Mouse (Mus musculus) kidney, embryonic 15.5 days (tissue): ENCODE measurements at regions not wholly inside any gene's neighbourhood (a gene's known extent, or its start where the extent isn't known, plus 50 kb on each side); places are given as distances from the start of the nearest gene placed in this dataset.

Experiments used
- ATAC-seq: fragments of 200-750 bp; cut with Nextera tagmentation; replicated peaks from 2 replicates; pipeline ENCODE4 v1.8.0; 2017; ENCODE audit warnings: moderate TSS enrichment; ENCODE audit not compliant: low FRiP score
- H3K27ac ChIP-seq: fragments of 300-500 bp; sonication (generic); 2 replicates; pipeline ENCODE4 v1.5.1; 2015; ENCODE audit warnings: mild to moderate bottlenecking, inconsistent platforms
- H3K27me3 ChIP-seq: fragments of 300-500 bp; sonication (generic); 2 replicates; pipeline ENCODE4 v1.6.1; 2015; ENCODE audit warnings: inconsistent platforms
- H3K36me3 ChIP-seq: fragments of 300-500 bp; sonication (generic); 2 replicates; pipeline ENCODE4 v1.6.1; 2015; ENCODE audit warnings: inconsistent platforms
- H3K4me1 ChIP-seq: fragments of 300-500 bp; sonication (generic); 2 replicates; pipeline ENCODE4 v1.6.1; 2015; ENCODE audit warnings: inconsistent platforms
- H3K4me2 ChIP-seq: fragments of 300-500 bp; sonication (generic); 2 replicates; pipeline ENCODE4 v1.6.1; 2015; ENCODE audit warnings: moderate library complexity, mild to moderate bottlenecking, inconsistent platforms
- H3K4me3 ChIP-seq: fragments of 300-500 bp; sonication (generic); replicated peaks from 2 replicates; pipeline ENCODE4 v1.5.1; 2015; ENCODE audit warnings: mild to moderate bottlenecking, inconsistent platforms
- H3K9ac ChIP-seq: fragments of 300-500 bp; sonication (generic); 2 replicates; pipeline ENCODE4 v1.6.1; 2015; ENCODE audit warnings: mild to moderate bottlenecking, inconsistent platforms
- H3K9me3 ChIP-seq: fragments of 300-500 bp; sonication (generic); replicated peaks from 2 replicates; pipeline ENCODE4 v1.6.1; 2016; ENCODE audit warnings: inconsistent platforms
- WGBS: fragments of 180-500 bp; shearing (Covaris S2); methylation state at CpG from one replicate; pipeline ENCODE4 v1.1.7; 2015; ENCODE audit warnings: mixed read lengths; 5-methylcytosine and 5-hydroxymethylcytosine counted together

DNA sequence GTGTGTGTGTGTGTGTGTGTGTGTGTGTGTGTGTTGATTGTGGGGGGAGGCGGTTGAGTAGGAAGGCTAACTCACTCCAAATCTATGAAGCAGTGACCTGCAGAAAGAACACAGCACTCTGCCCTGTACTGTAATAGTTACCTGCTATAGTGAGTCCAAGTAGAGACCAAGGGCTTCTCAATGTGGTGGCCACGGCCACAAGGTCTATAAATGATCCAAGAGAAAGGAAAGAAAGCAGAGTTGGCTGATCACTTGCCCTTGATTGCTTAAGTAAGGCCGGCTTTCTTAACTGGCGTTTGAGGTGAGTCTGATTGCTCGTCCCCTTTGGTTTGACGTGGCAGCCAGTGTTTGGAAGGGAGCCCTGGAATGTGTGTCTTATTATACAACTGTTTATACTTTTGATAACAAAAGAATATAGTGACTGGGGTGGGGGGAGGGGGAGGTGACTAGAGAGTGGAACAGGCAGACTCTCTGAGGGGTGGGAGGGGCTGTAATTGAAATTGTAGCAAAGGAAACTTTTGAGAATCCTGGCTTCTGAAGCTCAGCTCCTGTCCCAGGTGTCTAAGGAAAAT lies 473.3 kb upstream of the Kif2a start:
- Histone ChIP-seq H3K9ac (no peak overlapping the region), H3K4me3 (no peak overlapping the region), H3K4me1 (peaks cover 14% of the 10 kb centered on the region), H3K9me3 (no peaks in the 10 kb centered on the region), H3K4me2 (no peak overlapping the region), H3K36me3 (no peaks in the 10 kb centered on the region), H3K27me3 (no peaks in the 10 kb centered on the region; the same call in 1 of the 2 replicates), H3K27ac (no peak overlapping the region)
- ATAC-seq = no peak
- 61% methylated on average over 6 of the region's 6 CpGs for WGBS

DNA sequence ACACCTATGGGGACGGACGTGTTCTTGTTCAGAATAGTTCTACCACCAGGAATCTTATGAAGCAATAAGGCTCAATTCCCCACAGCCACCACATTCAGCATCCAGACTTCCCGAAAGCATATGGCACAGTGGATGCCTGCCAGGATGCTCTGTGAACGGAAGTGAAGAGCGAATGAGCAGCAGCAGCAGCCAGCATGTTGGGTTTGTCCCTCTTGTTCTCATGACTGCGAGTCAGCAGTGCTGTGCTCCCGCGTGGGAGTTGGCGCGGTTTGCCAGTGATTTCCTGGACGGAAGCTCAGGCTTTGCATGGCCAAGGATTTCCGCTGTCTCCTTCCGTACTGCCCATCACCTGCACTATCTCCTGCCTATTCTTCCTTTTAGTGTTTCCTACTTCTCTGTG lies 471.8 kb upstream of the Kif2a start:
- H3K4me2 ChIP-seq = no peak overlapping the region
- H3K4me1 ChIP-seq = peaks cover 14% of the 10 kb centered on the region
- H3K4me3 ChIP-seq = no peak overlapping the region
- 77% methylated on average over 13 of the region's 13 CpGs for WGBS
- H3K27ac ChIP-seq = no peak overlapping the region
- H3K9ac ChIP-seq = no peak overlapping the region
- H3K36me3 ChIP-seq = no peaks in the 10 kb centered on the region
- no peaks in the 10 kb centered on the region; the same call in 1 of the 2 replicates for H3K27me3 ChIP-seq
- no peaks in the 10 kb centered on the region for H3K9me3 ChIP-seq
- ATAC-seq = 0 out of 2 replicates have a peak, but pooled peaks have one; percentile 22

DNA sequence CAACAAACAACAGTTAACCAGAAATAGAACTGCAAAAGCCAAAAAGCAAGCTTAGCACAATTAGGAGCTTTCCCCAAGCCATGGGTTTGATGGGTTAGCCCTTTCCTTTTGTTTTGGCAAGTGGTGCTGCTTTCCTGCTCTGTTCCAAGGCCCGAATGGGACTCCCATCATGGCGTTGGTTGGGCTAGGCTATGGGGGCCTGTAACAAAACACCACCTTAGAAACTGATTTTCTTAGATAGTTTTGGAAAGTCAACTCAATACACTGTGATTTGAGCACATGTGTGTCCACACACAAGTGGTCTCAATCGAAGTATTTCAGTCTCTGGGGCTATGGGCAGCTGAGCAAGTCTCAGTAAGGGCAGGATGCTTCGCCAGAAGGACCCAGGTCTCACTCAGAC lies 470.5 kb upstream of the Kif2a start:
- ATAC-seq = no peak
- WGBS = 89% methylated on average over 4 of the region's 4 CpGs

DNA sequence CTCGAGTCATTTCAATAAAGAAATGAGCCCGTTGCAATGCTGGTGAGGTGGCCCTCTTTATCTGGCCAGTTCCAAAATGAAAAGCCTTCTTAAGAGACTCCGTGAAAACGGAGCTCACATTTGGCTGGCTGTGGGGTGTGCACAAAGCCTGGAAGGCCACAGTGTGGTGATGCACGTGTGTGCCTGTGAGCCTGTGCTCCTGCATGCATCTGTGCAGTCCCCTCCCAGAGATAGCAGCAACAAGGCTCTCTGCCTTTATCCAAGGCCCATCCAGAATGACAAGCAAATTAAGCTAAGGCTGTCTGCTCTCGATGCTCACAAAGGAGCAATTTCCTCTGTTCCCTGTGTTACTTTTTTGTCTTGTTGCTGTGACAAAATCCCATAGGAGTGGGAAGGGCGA lies 469.5 kb upstream of the Kif2a start:
- no peak for ATAC-seq
- WGBS = 68% methylated on average over 7 of the region's 7 CpGs
- peaks cover 14% of the 10 kb centered on the region for H3K4me1 ChIP-seq
- H3K36me3 ChIP-seq = no peaks in the 10 kb centered on the region
- no peak overlapping the region for H3K4me3 ChIP-seq
- no peak overlapping the region for H3K27ac ChIP-seq
- no peak overlapping the region for H3K4me2 ChIP-seq
- no peak overlapping the region for H3K9ac ChIP-seq
- H3K9me3 ChIP-seq = no peaks in the 10 kb centered on the region
- H3K27me3 ChIP-seq = no peaks in the 10 kb centered on the region

More for the DNA sequence above, 470.5 kb upstream of the Kif2a start:
- no peak overlapping the region for H3K4me3 ChIP-seq
- H3K9ac ChIP-seq = no peak overlapping the region
- H3K4me1 ChIP-seq = peaks cover 14% of the 10 kb centered on the region
- H3K36me3 ChIP-seq = no peaks in the 10 kb centered on the region
- H3K9me3 ChIP-seq = no peaks in the 10 kb centered on the region
- no peak overlapping the region for H3K27ac ChIP-seq
- H3K27me3 ChIP-seq = no peaks in the 10 kb centered on the region
- no peak overlapping the region for H3K4me2 ChIP-seq

DNA sequence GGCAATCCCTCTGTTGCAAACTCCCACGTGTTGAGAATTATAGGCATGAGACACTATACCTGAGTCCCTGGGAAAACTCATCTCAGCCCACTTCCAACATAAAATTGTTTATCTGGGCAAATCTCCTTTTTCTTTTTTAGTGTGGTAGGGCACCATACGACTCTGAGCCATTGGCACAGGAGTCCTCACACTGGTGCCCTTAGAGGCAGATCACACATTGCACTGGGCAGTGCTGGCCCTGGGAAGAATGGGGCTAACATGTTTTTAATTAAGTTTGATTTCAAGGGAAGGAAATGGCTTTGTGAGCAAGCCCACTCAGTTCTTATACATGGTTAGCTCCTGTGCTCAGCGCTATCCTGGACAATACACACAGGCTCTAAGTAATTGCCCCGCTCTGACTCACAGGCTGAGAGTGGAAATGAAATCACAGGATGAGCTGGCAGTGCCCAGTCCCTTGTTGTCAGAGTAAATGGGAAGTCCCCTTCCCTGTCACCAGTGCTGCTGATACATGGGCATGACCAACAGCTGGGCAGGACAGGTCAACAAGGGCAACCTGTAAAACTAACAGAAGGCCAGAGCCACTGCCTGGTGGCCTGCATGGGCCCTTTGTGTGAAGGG lies 463.6 kb upstream of the Kif2a start:
- no peak overlapping the region for H3K4me2 ChIP-seq
- no peak overlapping the region for H3K27ac ChIP-seq
- no peaks in the 10 kb centered on the region for H3K27me3 ChIP-seq
- no peaks in the 10 kb centered on the region for H3K36me3 ChIP-seq
- no peak overlapping the region for H3K9ac ChIP-seq
- no peaks in the 10 kb centered on the region for H3K9me3 ChIP-seq
- 0 out of 2 replicates have a peak, but pooled peaks cover 9% of the 10 kb centered on the region for H3K4me1 ChIP-seq
- no peak overlapping the region for H3K4me3 ChIP-seq
- peak; percentile 43; the same call in 1 of the 2 replicates for ATAC-seq
- WGBS = 70% methylated on average over 4 of the region's 4 CpGs

DNA sequence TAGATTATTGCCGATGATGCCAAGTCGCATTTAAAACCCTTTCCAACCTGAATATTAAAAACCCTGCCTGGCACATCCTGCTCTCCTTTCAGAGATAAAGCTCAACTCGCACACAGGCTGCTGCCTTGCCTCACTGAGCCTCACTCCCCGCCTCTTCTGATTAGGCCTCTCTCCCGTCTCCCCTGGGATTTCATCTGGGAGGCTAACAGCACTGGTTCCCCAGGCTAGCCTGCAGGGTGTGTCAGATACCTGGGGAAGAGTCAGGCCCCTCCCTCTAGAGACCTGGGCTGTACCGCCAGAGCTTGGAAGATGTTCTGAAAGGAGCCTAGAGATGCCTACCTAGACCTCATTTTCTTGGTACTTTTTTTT lies 462.7 kb upstream of the Kif2a start:
- 0 out of 2 replicates have a peak, but pooled peaks cover 9% of the 10 kb centered on the region for H3K4me1 ChIP-seq
- no peaks in the 10 kb centered on the region for H3K9me3 ChIP-seq
- no peaks in the 10 kb centered on the region for H3K27me3 ChIP-seq
- no peak overlapping the region for H3K9ac ChIP-seq
- ATAC-seq = no peak
- 41% methylated on average over 6 of the region's 6 CpGs for WGBS
- H3K36me3 ChIP-seq = no peaks in the 10 kb centered on the region
- H3K4me2 ChIP-seq = no peak overlapping the region
- no peak overlapping the region for H3K4me3 ChIP-seq
- H3K27ac ChIP-seq = no peak overlapping the region

DNA sequence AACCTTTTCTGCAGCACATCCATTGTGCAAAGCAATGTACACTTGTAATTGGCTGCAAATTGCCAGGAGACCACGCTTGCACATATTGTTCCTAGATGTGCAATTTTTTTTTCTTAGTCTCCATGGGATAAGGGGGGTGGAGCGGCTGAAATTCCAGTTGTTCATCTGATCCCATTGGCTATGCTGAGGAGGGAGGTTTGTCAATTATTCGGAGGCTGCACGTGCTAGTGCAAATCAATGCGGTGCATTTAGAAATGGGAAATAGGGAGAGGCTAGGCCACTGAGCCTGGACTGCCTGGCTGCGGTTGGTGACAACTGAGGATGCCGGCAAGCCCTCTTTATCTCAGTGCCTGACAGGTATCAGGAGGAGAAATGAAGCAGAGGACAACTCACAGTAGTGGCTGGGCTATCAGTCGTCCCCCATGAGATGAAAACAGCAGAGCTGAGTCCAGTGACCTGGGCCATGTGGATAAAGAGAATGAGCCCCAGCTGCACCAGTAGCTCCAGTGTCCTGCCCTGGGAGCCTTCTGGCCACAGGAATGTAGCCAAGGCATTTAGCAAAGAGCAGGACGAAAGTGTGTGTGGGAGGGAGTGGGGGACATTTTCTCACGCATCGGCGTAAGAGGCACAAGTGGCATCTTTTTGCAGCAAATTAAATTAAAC lies 462.2 kb upstream of the Kif2a start:
- Histone ChIP-seq H3K4me3 (no peak overlapping the region), H3K9me3 (no peaks in the 10 kb centered on the region), H3K4me2 (no peak overlapping the region), H3K4me1 (0 out of 2 replicates have a peak, but pooled peaks cover 9% of the 10 kb centered on the region), H3K36me3 (no peaks in the 10 kb centered on the region), H3K9ac (no peak overlapping the region), H3K27me3 (no peaks in the 10 kb centered on the region), H3K27ac (no peak overlapping the region)
- peak; percentile 56; the same call in 1 of the 2 replicates for ATAC-seq
- 57% methylated on average over 12 of the region's 12 CpGs for WGBS

DNA sequence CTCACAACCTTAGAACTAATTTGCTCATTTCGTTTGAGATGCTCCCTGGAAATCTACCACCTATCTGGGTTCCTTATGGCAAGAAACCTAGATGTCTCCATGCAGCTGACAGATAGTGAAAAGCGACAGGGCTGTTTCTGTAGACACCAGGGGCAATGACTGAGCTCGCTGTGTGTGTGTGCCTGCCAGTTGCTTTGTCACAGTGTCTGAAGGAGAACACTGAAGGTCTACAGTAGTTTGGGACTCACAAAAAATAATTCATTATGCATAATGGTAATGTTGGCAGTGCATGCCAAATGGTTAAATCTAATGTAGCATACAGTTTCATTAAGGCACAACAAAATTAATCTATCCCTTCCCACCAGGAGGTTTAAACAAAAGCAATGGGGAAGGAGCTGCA lies 453.2 kb upstream of the Kif2a start:
- H3K27me3 ChIP-seq = 0 out of 2 replicates have a peak, but pooled peaks cover 5% of the 10 kb centered on the region
- ATAC-seq = no peak
- H3K4me1 ChIP-seq = peaks cover 5% of the 10 kb centered on the region
- no peaks in the 10 kb centered on the region for H3K36me3 ChIP-seq
- no peaks in the 10 kb centered on the region for H3K9me3 ChIP-seq
- H3K4me3 ChIP-seq = no peak overlapping the region
- no peak overlapping the region for H3K27ac ChIP-seq
- no peak overlapping the region for H3K4me2 ChIP-seq
- H3K9ac ChIP-seq = no peak overlapping the region
- 83% methylated on average over 3 of the region's 3 CpGs for WGBS

DNA sequence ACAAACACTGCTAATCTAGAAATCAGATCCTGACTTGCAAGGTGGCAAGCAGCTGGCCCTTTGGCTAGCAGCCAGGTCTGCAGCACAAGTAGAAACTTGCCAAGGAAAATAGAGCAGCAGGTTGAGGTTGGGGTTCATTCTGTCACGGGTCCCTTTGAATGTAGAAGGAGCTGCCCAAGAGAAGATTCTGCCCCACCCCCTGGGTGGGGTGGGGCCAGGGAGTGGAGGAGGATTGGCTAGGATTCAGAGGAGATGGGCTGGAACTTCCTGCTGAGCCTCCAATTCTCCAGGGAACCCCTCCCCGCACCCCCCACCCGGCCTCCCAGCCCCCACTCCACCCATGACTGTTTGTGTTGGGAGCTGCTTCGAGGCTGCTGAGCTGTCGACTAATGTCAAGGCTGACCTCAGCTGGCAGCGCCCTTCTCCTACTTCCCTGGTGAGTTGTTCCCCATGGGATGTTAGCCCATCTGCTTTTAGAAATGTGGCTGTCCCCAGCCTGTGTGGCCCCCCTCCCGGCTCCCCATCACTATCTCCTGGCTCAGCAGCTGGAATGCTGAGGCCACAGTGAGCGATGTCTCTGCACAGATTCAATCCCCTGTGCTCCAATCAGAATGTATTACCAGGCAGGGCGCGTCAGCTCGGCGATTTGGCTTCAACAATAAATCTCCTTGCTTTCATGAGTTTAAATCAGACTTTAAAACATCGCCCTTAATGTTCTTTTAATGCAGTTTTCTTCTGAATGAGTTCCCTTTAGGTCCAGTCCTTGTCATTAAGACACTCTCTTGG lies 447.8 kb upstream of the Kif2a start:
- H3K4me2 ChIP-seq = peak overlapping the region; percentile 74
- 1% methylated on average over 13 of the region's 13 CpGs for WGBS
- peaks cover 17% of the 10 kb centered on the region for H3K4me1 ChIP-seq
- H3K27ac ChIP-seq = peak overlapping the region; percentile 58; the same call in 1 of the 2 replicates
- no peaks in the 10 kb centered on the region for H3K9me3 ChIP-seq
- peak; percentile 85 for ATAC-seq
- H3K9ac ChIP-seq = peak overlapping the region; percentile 29; the same call in 1 of the 2 replicates
- 0 out of 2 replicates have a peak, but pooled peaks cover 9% of the 10 kb centered on the region for H3K27me3 ChIP-seq
- H3K36me3 ChIP-seq = no peaks in the 10 kb centered on the region
- peak overlapping the region; percentile 41 for H3K4me3 ChIP-seq

DNA sequence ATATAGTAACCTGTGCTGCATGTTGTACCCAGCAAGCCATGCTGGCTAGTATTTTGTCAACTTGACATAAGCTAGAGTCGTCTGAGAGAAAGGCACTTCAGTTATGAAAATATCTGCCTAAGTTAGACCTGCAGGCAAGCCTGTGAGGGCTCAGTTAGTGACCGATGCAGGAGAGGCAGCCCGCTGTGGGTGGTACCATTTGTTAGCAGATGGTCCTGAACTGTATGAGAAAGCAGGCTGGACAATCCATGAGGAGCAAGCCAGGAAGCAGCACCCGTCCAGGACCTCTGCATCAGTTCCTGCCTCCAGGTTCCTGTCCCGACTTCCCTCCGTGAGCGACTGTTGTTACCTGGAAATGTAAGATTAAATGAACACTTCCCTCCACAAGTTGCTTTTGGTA lies 440.9 kb upstream of the Kif2a start:
- no peak for ATAC-seq
- WGBS = 89% methylated on average over 7 of the region's 7 CpGs

DNA sequence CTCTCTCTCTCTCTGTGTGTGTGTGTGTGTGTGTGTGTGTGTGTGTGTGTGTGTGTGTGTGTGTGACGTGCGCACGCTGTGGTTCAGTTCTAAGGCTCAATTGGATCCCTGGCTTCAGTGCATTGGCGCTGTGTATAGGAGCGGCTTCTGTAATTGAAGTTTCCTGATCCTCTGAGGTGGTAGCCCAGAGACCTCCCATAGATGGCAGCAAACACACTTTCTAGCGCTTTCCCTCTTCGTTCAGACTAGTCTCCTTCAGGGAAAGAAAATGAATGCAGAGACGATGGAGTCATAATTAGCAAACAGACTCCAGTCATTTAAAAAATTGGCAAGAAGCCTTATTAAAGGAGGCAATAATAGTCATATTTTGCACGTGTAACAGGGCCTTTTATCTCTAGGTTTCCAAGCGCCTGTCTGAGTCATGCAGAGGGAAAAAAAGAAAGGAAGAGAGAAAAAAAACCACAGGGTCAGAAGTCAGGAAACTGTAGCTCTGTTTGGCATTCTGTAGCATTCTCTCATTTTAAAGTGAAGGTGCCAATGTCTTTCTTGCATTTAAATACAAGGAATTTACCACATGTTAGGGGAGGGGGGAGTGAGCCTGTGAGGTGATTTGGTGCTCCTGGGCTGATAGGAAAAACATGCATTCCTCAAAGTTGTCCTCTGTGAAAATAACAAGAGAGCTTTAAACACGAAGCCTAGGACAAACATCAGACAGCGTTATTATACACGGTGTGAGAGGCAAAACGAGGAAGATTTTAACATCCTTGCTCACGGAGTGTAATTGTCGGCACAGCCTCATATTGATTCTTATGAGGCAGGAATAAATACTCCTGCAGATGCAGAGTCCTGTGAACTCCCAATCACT lies 439.4 kb upstream of the Kif2a start:
- Histone ChIP-seq H3K27me3 (0 out of 2 replicates have a peak, but pooled peaks cover 3% of the 10 kb centered on the region), H3K9me3 (no peaks in the 10 kb centered on the region), H3K4me1 (peaks cover 9% of the 10 kb centered on the region), H3K4me3 (no peak overlapping the region), H3K27ac (no peak overlapping the region), H3K36me3 (no peaks in the 10 kb centered on the region), H3K4me2 (peak overlapping the region; percentile 44), H3K9ac (no peak overlapping the region)
- ATAC-seq = peak; percentile 92
- 17% methylated on average over 16 of the region's 16 CpGs for WGBS

More for the DNA sequence above, 440.9 kb upstream of the Kif2a start:
- H3K4me3 ChIP-seq = no peak overlapping the region
- no peaks in the 10 kb centered on the region for H3K9me3 ChIP-seq
- H3K27me3 ChIP-seq = 0 out of 2 replicates have a peak, but pooled peaks cover 8% of the 10 kb centered on the region
- H3K27ac ChIP-seq = no peak overlapping the region
- H3K4me2 ChIP-seq = no peak overlapping the region
- H3K9ac ChIP-seq = no peak overlapping the region
- peaks cover 9% of the 10 kb centered on the region for H3K4me1 ChIP-seq
- H3K36me3 ChIP-seq = no peaks in the 10 kb centered on the region
